Mouse (Mus musculus): ENCODE measurements around the gene Mtmr2.

GRCm38 (mm10) chr9:13699061-13699780 lies 49.0 kb upstream of the Mtmr2 start:
- no peak for TF ChIP-seq EP300 (IDR thresholded peaks at IDR 0.05)
- TF ChIP-seq CTCF (IDR thresholded peaks at IDR 0.05): no peak

All from lung, postnatal 0 days (tissue).